Mouse (Mus musculus): ENCODE results near the gene Cblb. TPM values are rescaled to one million over a fixed set of nuclear protein-coding genes. Genes with fewer than 3 reads are reported as not detected.

Gene Cblb
- 10 to 100 TPM; 11.5 to 14.8 TPM for total RNA-seq (2021)
- long read RNA-seq, experiment 1, partial matches to known transcripts, result 0 of 2 reads
- long read RNA-seq, experiment 1, other reads (novel, unspliced or antisense), result 1 of 2 reads
- long read RNA-seq, experiment 2, partial matches to known transcripts, result 2 of 6 reads
- long read RNA-seq, experiment 2, other reads (novel, unspliced or antisense), result 3 of 6 reads

DNA sequence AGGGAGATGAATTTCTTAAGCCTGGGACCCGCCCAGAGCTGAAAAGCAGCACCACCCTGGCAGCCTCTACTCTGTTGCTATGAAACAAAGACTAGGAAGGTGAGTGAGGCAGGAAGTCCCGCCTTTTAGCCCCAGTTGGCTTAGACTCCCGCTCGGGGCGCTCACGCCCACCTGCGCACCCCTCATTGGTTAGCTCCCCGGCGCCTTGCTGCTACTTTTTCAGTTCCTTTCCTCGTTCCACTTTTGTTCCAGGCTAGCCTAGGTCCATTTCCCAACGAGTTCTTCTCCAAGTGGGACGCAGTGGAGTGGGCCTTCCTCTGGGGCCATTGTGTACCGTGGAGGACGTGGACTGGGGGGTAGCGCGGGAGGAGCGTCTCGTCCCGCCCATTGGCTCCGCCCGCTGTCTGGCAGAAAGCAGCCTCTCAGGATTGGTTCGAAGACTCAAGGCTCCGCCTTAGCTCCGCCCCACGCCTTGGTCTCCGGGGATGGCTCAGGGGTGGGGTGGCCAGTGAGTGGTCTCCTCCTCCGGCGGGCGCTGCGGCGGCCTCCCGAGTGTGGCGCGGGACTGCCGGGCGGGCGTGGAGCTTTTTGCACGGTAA, at the start of gene Cblb:
Gene Cblb (plus strand): TSS at position 135 of the 599 bp plus-strand sequence.
- DNase-seq, result peak; percentile 99

DNA sequence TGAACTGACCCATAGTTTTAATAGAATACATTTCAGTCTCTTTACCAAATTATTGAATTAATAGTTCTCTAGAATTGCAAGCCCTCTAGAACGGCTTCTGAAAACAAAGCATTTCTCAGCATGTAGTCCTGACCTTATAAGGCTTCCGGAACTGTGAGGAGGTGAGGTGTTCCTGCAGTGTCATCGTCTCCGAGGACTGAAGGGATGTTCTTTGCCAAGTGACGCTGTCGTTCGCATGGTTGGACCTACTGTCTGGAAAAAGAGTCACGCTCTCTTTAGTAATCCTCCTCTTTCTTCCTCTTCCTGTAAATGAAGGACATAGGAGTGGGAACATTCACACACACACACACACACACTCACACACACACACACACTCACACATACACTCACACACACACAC, 45.6 kb upstream of the Cblb start:
- no peak for DNase-seq

DNA sequence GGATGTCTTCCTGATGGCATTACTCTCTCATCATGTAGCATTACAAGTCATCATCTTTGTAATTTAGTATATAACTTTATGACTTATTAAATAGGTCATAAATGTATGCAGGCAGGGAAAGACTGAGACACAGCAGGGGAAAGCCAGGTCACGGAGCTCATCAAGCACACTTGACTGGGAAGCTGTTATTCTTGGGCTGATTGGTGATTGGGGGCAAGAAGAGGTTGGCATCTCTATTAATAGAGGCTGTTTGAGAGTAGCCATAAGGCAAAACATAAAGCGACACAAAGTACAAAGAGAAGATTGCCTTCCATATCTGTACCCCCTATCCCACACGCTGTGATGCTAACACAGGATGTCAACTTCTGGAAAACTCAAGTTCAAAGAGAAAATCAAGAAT, 44.8 kb upstream of the Cblb start:
- DNase-seq, result no peak

DNA sequence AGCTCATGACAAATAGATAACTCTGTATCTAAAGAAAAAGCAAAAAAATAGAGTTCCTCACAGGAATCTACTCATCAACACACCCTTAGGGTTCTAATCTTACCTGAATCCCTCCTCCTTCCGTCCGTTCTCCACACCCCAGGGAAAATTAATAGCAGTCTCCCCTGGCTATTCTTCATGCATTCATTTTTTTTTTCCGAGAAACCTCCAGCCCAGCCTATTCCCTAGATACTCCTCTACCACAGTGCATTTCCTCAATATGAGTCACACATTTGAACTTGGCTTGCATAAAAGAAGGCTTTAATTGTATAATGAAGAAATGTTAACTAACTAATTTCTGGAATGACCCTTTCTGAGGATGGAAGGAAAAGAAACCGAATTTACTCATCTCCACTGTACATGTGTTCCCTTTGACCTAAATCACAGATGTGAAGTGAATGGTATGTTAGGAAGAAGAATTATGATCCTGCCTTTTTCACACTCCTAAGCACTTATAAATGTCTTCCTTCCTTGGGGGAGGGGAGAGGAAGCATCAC, 43.9 kb upstream of the Cblb start:
- DNase-seq, result no peak

DNA sequence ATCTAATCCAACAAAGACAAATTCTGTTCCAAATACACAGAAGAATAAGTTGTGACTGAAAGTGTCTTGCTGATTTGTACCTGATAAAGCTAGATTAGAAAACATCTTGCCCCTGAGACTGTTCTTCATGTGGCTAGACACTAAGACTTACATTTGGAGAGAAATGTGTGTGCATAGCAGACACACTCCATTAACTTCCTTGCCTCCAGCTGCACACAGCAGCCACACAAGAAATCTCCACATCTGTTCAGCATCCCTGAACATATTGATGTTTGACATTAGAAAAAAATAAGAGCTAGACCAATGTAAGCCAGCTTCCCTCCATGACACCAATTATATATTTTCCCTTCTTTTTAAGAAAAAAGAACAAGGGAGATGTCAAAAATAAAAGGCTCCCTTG, 43.0 kb upstream of the Cblb start:
- no peak for DNase-seq

DNA sequence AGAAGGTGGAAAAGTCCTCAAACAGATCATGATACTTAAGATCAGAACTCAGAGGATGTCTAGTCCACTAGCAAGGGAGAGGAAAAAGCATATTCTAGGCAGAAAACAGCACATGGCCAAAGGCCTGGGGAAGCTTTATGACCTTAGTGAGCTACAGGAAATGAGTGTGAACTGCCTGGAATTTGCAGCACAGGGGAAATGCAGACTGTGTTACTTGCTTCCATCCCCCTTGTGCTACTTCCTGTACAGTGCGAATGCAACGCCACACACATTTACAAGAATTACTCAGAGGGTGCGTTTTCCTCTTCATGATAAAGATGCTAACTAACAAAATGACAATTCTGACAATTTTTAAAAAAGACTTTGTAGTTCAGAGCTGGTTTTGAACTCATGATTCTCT, 41.8 kb upstream of the Cblb start:
- DNase-seq, result no peak

DNA sequence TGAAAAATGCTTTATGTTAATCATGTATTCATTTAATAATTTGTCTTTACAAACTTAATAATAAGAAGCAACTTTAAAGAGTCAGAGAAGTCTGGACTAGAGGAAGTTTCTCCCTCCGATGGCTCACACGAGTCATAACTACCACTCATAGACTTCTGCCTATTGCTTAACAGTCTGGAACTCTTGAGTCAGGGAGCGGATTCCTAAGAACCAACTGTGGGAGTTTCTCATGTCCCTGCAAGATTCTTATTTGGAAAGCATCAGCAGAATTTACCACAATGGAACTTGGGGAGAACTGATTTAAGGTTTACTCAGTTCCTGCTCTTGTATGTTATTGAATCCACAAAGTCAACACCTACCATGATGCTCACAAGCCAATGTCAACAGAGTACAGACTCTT, 31.0 kb upstream of the Cblb start:
- no peak for DNase-seq

DNA sequence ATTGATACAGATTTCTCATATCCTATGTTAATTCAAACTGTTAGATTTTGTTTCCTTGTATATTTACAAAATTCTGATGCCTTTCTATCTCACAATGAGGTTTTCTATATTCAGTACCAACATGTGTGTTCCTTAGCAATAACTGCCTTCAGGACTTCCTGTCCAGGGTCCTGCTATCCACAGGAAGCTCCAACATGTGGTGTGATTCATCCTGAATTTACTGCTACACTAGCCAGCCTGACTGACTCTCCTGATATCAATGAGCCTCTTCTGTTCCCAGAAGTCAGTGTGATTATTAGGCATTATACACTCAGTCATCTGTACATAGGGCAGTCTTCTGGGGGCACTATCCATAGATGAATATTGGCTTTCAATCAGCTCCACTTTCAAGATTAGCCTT, 30.2 kb upstream of the Cblb start:
- no peak for DNase-seq

DNA sequence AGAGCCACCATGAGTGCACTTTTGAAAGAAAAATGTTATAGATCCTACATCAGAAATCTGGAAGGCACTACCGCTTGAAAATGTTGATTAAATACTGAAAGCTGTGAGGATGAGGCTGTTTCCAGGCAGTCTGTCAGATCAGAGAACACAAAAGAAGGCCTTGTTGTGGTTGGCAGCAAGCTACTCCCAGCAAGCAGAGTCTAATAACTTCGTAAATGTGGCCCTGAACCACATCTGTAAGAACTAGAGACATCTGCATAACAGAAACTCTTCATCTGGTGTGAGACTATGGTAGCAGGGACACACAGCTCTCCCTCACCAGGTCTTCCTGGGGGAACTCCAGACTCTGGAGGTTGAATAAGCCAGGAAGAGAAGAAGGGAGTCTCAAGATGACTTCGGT, 24.0 kb upstream of the Cblb start:
- DNase-seq, result no peak

DNA sequence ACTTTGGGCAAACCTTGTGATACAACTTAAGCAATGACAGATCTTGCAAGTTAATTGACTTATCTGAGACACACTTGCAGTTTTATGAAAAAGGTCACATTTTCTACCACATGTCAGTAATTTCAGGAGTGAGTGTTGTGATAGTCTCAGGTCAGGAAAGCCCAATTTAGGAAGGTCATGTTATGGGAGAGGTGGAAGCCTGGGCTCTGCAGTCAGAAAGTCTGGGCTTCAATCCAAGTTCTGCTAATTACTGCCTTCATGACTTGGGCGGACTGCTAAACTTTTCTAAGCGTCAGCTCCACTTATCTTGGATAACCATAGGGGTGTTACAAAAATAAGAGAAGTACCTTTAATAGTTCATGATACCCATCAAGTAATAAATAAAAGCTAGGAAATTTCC, 22.6 kb upstream of the Cblb start:
- DNase-seq, result no peak

DNA sequence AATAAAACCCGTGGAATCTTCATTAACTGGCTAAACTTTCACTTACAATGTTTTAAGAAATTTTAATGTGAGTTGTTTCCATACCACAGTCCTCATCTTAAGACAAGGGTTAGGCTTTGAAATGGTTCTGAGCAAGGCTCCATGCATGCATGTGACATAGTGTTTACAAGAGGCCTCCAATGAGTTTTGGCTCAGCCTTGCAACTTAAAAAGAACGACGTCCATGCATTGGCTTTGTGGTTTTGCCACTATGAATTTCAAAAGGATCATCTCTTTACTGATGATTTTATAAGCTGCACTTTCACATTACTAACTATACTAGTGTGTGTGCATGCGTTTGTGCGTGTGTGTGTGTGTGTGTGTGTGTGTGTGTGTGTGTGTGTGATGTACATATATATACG, 21.6 kb upstream of the Cblb start:
- DNase-seq, result no peak

DNA sequence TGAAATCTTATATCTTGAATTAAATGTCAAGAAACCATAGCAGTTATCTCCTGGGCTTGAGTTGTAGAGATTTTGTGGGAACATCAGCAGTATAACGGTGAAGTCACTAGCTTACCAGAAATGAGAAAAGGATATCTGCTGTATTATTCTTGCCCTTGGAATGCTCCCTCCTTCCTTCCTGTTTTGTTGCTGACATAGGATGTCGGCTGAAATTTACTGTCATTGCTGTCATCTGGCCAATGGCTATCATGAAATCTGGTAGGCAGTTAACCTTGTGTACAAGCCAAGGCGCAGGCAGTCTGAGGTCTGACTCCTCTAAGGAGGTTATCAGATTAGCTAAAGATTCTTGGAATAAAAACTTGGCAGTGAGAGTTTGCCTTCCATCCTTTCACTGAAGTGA, 18.0 kb upstream of the Cblb start:
- DNase-seq, result no peak

DNA sequence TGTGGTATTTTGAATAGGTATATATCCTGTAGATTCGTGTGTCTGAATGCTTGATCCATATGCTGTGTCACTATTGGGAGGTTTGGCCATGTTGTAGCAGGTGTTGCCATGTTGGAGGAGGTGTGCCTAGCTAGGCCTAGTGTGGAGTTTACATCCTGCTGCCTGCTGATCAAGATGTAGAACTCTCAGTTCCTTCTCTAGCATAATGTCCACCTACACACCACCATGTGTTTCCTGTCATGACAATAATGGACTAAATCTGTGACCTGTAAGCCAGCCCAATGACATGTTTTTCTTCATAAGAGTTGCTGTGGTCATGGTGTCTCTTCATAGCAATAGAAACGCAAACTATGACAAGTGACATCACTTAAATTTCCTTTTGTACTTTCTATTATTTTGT, 17.2 kb upstream of the Cblb start:
- no peak for DNase-seq

DNA sequence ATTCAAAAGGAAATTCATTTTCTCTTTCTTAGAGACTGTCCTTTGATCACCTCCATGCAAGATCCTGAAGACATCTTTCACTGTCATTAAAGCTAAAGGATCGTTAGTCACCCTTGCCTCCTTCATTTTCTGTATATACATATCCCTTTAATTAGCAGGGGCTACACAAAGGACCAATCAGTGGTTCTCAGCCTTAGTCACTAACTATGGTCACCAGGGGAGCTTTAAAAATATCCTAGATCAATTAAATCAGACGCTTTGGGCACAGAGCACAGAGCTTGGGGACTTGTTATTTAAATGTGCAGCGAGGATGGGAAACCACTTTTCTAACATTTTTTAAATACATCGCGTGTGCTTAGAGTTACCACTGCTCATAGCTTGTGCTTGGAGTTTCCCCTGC, 7.6 kb upstream of the Cblb start:
- no peak for DNase-seq

DNA sequence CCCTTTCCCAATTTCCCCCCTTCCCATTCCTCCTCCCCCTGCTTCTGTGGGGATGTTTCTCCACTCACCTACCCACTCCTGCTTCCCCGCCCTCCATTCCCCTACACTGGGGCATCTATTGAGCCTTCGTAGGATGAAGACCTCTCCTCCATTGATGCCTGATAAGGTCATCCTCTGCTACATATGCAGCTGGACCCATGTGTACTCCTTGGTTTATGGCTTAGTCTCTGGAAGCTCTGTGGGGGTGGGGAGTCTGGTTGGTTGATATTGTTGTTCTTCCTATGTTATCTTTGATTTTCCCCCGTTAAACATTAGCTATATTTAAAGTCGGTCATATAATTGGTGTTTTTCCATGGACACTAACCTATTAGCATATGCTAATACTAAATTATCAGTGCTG, 3.7 kb upstream of the Cblb start:
- no peak for DNase-seq

DNA sequence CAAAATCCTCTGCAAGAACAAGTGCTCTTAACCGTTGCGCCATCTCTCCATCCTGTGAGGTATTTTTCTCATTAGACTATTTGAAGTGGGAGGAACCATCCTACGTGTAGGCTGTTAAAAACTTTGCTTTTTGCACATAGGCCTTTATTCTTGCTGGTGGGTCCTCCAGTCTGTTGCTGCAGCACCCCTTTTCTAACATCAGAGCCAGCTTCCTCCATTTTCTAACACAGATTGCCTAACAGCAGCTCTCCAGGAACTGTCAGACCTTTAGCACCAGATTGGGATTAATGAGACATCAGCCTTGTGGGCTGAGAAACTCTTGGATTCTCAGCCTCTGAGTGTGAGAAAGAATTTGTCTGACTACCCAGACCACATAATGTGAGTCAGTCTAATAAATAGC, 2.0 kb upstream of the Cblb start:
- DNase-seq, result no peak

DNA sequence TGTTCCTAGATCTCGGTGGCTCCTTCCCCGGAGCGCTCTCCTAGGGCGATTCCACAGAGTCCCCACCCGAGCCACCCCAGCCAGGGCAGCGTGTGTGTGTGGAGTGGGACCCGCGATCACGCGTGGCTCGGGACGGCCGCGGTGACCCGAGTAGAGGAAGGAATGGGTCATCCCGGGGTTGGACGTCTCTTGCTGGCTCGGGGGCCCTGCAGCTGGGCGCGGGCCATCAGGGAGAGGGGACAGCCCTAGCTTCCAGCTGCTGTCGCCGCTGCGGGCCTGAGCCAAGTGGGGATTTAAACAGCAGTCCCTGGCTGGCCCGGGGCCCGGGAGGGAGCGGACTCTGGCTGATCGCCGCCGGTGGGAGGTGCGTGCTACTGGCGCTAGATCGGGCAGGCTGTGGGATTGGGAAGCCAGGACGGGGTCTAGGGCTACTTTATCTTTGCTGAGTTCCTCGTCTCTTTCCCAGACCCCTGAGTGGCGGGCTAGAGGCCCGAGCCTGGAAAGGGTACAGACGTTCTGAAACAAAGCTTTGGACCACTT, 757 bp downstream of the Cblb start:
- DNase-seq, result peak; percentile 93

DNA sequence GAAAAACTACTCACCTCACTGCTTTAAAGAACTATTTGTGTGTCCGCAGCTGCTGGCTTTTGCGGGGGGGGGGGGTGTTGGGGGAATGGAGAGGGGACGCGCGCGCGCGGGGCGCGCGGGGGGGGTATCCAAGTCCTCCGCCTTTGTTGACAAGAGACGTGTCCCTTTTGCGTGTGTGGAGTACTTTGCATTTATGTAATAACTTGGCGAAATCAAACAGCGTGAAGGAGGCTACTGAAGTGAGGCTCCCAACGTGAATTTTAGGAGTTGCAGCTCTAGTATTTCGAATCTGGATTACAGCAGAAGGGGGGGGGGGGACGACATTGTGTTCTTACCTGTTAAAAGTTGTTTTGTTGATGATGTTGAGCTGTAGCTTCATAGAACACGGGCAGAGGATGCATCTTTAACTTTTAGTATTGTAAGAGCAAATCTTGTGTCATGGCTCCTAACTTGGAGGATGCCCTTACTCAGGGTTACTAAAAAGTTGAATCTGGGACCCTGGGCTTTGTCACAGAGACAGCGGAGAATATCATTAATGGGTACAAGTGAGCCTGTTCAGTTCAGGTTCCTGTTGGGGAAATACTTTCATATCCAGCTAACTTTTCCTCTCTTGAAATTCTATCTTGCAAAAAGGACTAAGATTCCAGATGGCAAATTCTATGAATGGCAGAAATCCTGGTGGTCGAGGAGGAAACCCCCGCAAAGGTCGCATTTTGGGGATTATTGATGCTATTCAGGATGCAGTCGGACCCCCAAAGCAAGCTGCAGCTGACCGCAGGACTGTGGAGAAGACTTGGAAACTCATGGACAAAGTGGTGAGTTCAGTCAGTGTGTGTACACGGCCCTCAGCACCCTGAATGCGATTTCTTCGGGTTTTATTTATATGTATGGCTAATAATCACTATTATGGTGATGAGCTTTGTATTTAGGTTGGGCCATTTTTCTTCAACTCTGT, 1.6 kb downstream of the Cblb start:
- DNase-seq, result no peak

DNA sequence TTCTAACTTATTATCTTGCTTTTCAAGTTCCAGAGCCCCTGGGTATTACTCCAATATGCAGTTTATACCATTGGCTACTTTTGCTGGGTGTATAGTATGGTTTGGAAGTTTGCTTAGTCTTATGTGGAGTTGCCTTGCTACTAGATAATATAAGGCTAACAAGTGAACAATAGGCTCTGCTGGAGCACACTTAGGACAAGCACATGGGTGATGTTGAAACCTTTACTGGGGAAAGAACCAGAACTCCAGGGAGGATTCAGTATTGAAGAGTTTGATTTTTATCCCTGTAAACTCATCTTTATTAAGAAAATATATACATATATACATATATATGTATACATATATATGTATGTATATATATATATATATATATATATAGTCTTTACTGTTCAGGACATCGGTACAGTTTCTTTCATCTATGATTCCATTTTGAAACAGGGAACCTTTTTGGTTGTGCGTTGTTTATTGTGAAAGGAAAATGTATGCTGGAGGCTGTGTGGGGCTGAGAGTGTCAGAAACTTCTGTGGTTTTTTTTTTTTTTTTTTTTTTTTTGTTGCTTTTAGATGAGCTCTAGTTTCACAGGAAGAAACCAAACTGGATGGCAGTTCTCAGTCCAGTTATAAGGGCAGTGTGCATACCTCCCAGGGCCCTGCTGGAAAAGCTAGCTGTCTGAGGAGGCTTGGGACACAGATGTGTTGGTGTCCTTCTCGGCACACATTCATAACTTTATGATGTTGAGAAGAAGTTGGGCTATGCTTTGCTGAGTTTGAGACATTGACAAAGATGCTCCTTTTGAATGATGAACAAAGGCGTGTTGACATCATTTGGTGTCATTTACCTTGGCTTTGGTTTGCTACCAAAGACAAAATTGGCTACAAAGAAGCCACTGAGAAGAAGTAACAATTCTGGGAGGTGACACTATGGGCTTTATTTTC, 2.6 kb downstream of the Cblb start:
- no peak for DNase-seq

DNA sequence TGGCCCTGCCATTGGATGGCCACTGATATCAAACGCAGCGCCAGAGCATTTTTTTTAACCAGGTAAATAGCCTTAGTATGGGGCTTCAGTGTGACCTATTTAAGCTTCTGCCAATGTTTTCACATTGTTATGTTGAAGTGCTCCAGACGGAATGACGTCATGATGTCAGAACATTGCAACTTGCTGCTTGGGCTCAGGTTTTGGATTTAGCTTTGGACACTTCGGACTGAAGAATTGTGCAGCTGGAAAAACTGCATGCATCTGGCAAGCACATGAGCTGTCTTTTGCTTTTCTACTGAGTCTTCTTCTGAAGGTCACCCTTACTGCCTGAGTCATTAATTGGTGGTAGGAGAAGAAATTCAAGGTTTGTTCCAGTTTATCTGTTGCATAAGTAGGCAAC, 3.3 kb downstream of the Cblb start:
- peak; percentile 11 for DNase-seq

DNA sequence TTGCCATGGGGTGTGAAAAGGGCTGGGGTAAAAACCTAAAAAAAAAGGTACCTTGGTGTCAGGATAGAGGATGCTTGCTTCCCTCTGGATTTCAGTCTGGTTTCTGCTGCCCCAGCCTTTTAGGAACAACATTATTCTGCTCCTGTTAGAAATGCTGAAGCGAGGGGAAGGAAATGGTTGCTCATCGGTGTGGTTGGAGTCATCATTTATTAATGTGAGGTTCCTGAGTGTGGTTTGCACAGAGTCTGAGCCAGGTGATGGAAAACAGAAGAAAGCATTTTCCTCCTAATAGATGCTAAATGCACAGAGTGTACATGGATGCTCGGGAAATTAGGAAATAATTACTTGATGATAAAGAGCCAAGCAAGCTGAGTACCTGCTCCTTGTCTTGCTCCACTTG, 5.3 kb downstream of the Cblb start:
- DNase-seq, result no peak

DNA sequence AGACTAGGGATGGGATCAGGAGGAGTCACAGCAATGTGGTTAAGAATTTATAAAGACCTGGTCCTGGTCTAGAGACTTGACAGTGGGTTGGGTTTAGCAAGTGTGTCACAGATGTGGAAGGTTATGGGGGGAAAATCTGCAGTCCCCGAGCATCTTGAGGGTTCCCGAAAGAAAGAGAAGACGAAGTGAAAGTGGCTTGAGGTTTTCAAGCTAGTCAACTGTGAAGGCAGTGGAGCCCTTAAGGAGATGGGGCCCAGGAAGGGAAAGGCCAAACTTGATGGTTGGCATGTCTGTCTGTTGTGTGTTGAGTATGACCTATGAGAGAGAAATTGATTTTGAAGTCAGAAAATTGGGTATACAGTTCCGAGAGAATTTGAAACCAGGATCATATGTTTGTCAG, 7.3 kb downstream of the Cblb start:
- no peak for DNase-seq
